Mouse (Mus musculus) C2C12 (cell line): Measurements from ENCODE around the gene AI481877.

Source experiments
- CEBPB ChIP-seq: IDR thresholded peaks from one replicate; pipeline ENCODE4 v1.6.1; 2011; ENCODE audit warnings: low read depth, mild to moderate bottlenecking, control low read depth, moderate library complexity
- CTCF ChIP-seq: IDR thresholded peaks from one replicate; pipeline ENCODE4 v1.5.1; 2011; ENCODE audit not compliant: control insufficient read depth, insufficient read depth, insufficient read length
- FOSL1 ChIP-seq: IDR thresholded peaks from one replicate; pipeline ENCODE4 v1.8.0; 2011; ENCODE audit warnings: mild to moderate bottlenecking, low read length; ENCODE audit not compliant: poor library complexity, insufficient read depth, severe bottlenecking
- MAX ChIP-seq: IDR thresholded peaks from one replicate; pipeline ENCODE4 v1.6.1; 2011; ENCODE audit warnings: mild to moderate bottlenecking, control low read depth
- MYOD1 ChIP-seq: IDR thresholded peaks from one replicate; pipeline ENCODE4 v1.6.1; 2011; ENCODE audit warnings: low read depth; ENCODE audit not compliant: control insufficient read depth, insufficient read length
- MYOG ChIP-seq: IDR thresholded peaks from one replicate; pipeline ENCODE4 v1.6.1; 2011; ENCODE audit not compliant: control insufficient read depth, insufficient read length; ENCODE audit errors: extremely low read depth
- USF1 ChIP-seq: IDR thresholded peaks from one replicate; pipeline ENCODE4 v1.6.1; 2011; ENCODE audit warnings: low read depth, mild to moderate bottlenecking, control low read depth, moderate library complexity

- TF ChIP-seq MYOG (no peak), CTCF (no peak), USF1 (no peak), FOSL1 (no peak), MAX (no peak), CEBPB (no peak), MYOD1 (no peak)
Measured at GRCm38 (mm10) chr4:59015181-59015580, 123.6 kb downstream of the AI481877 start.
